Comparison of ENCODE assay signal across 8 mouse cellular contexts in genomic region chrX:74246693-74247092, GRCm38 (mm10). TPM values are rescaled to one million over a fixed set of nuclear protein-coding genes. Genes with fewer than 3 reads are reported as not detected.
DNase-seq lines count a peak whose midpoint lies in the region; ATAC-seq and TF ChIP-seq lines count a peak whose summit lies in the region.

No protein-coding gene starts in this region.

- no peaks in the 10 kb centered on the region for H3K27me3 ChIP-seq in E14TG2a.4 (ENCODE audit: insufficient read depth, low read length)
- H3K27me3 ChIP-seq in heart, embryonic 10.5 days (ENCODE audit: insufficient read depth, poor library complexity, severe bottlenecking), result no peaks in the 10 kb centered on the region
- H3K27me3 ChIP-seq in liver, embryonic 11.5 days (replicated peaks; ENCODE audit: control insufficient read depth, insufficient read depth, low read length), result no peaks in the 10 kb centered on the region
- no peaks in the 10 kb centered on the region for H3K27me3 ChIP-seq in neural tube, embryonic 14.5 days (ENCODE audit: control insufficient read depth, insufficient read depth, low read length)

- WGBS in heart, embryonic 10.5 days, result 25% methylated on average over 15 of the region's 15 CpGs
- 13% methylated on average over 15 of the region's 15 CpGs for WGBS in liver, embryonic 11.5 days
- 12% methylated on average over 15 of the region's 15 CpGs for WGBS in neural tube, embryonic 14.5 days

- H3K27ac ChIP-seq in heart, embryonic 10.5 days, result peak overlapping the region; percentile 92
- H3K27ac ChIP-seq in liver, embryonic 11.5 days (ENCODE audit: low read depth, low read length), result peak overlapping the region; percentile 38; the same call in 1 of the 2 replicates
- H3K27ac ChIP-seq in neural tube, embryonic 14.5 days (ENCODE audit: low read depth, low read length), result peak overlapping the region; percentile 30; the same call in 1 of the 2 replicates

- no peak for TF ChIP-seq CTCF in E14TG2a.4 (conservative IDR thresholded peaks at IDR 0.05; ENCODE audit: low read length)

- H3K4me3 ChIP-seq in E14TG2a.4 (replicated peaks; ENCODE audit: low read length), result peak overlapping the region; percentile 71
- peak overlapping the region; percentile 70 for H3K4me3 ChIP-seq in heart, embryonic 10.5 days
- peak overlapping the region; percentile 60 for H3K4me3 ChIP-seq in liver, embryonic 11.5 days (ENCODE audit: low read depth, low read length)
- H3K4me3 ChIP-seq in neural tube, embryonic 14.5 days (ENCODE audit: low read depth, low read length), result peak overlapping the region; percentile 50

- H3K9ac ChIP-seq in liver, embryonic 11.5 days (ENCODE audit: low read depth, low read length), result peak overlapping the region; percentile 38
- H3K9ac ChIP-seq in neural tube, embryonic 14.5 days (replicated peaks; ENCODE audit: low read depth, low read length), result peak overlapping the region; percentile 26

- H3K36me3 ChIP-seq in E14TG2a.4 (ENCODE audit: insufficient read depth, low read length), result peaks cover 24% of the 10 kb centered on the region
- peaks cover 22% of the 10 kb centered on the region for H3K36me3 ChIP-seq in heart, embryonic 10.5 days
- 0 out of 2 replicates have a peak, but pooled peaks cover 2% of the 10 kb centered on the region for H3K36me3 ChIP-seq in liver, embryonic 11.5 days (ENCODE audit: control insufficient read depth, insufficient read depth, low read length)
- H3K36me3 ChIP-seq in neural tube, embryonic 14.5 days (ENCODE audit: control insufficient read depth, insufficient read depth, low read length), result peaks cover 10% of the 10 kb centered on the region; the same call in 1 of the 2 replicates

- peak; percentile 37 for ATAC-seq in liver, embryonic 11.5 days (replicated peaks; ENCODE audit: low FRiP score)
- ATAC-seq in neural tube, embryonic 14.5 days (ENCODE audit: low read depth), result peak; percentile 31

- H3K4me1 ChIP-seq in E14TG2a.4 (replicated peaks; ENCODE audit: low read depth, low read length), result peaks cover 38% of the 10 kb centered on the region
- H3K4me1 ChIP-seq in heart, embryonic 10.5 days, result no peaks in the 10 kb centered on the region
- peaks cover 5% of the 10 kb centered on the region; the same call in 1 of the 2 replicates for H3K4me1 ChIP-seq in liver, embryonic 11.5 days (replicated peaks; ENCODE audit: control insufficient read depth, insufficient read depth, low read length)
- peaks cover 6% of the 10 kb centered on the region; the same call in 1 of the 2 replicates for H3K4me1 ChIP-seq in neural tube, embryonic 14.5 days (ENCODE audit: control insufficient read depth, insufficient read depth, low read length)

- peak overlapping the region; percentile 66 for H3K4me2 ChIP-seq in liver, embryonic 11.5 days
- peak overlapping the region; percentile 68 for H3K4me2 ChIP-seq in neural tube, embryonic 14.5 days (ENCODE audit: low read depth, low read length)

- H3K9me3 ChIP-seq in E14TG2a.4 (ENCODE audit: low read length), result no peaks in the 10 kb centered on the region
- no peaks in the 10 kb centered on the region for H3K9me3 ChIP-seq in heart, embryonic 10.5 days
- no peaks in the 10 kb centered on the region for H3K9me3 ChIP-seq in liver, embryonic 11.5 days (ENCODE audit: control insufficient read depth, low read length)
- no peaks in the 10 kb centered on the region for H3K9me3 ChIP-seq in neural tube, embryonic 14.5 days (ENCODE audit: control insufficient read depth, low read length)

- peak; percentile 30 for DNase-seq in gastrocnemius, adult 18-20 months (ENCODE audit: low spot score)
- DNase-seq in gastrocnemius, postnatal 14 days, result no peak
- no peak for DNase-seq in heart, embryonic 10.5 days (ENCODE audit: low spot score)
- DNase-seq in liver, embryonic 11.5 days (ENCODE audit: low spot score), result no peak
- DNase-seq in adrenal gland, postnatal 14 days, result no peak
- no peak for DNase-seq in gastrocnemius, postnatal 25 days

- intact Hi-C loops in gastrocnemius, postnatal 14 days (cut with DNase I; ENCODE audit: low total_unique reads), result no loop called here

RNA-seq across cellular contexts. Expression of gene Flna, which starts 2.9 kb away (rescaled TPM):
- 10 to 100 TPM; 30.5 to 50.1 TPM for total RNA-seq in gastrocnemius, adult 18-20 months (2021)
- total RNA-seq in gastrocnemius, postnatal 14 days (2021), result 10 to 100 TPM; 78.1 to 92.7 TPM
- polyA plus RNA-seq in heart, embryonic 10.5 days (2016; fragmentation: Nextera tagmentation; extraction: Ambion mirVana), result 199 and 236 TPM in 2 replicates
- 172 and 175 TPM in 2 replicates for polyA plus RNA-seq in liver, embryonic 11.5 days (2014; fragmentation: Nextera tagmentation; extraction: Ambion mirVana)
- 63.0 and 121 TPM in 2 replicates for polyA plus RNA-seq in neural tube, embryonic 14.5 days (2014; fragmentation: Nextera tagmentation; extraction: Ambion mirVana)
- total RNA-seq in adrenal gland, postnatal 14 days (2021), result 138 and 176 TPM in 2 replicates
- total RNA-seq in gastrocnemius, postnatal 25 days (2021), result 10 to 100 TPM; 47.7 to 64.7 TPM

RNA-seq across cellular contexts. Expression of gene Emd, which starts 7.8 kb away (rescaled TPM):
- 10 to 100 TPM; 25.0 to 32.4 TPM for total RNA-seq in gastrocnemius, adult 18-20 months (2021)
- 10 to 100 TPM; 17.5 to 18.4 TPM for total RNA-seq in gastrocnemius, postnatal 14 days (2021)
- 17.9 and 22.7 TPM in 2 replicates for polyA plus RNA-seq in heart, embryonic 10.5 days (2016; fragmentation: Nextera tagmentation; extraction: Ambion mirVana)
- 20.7 and 23.2 TPM in 2 replicates for polyA plus RNA-seq in liver, embryonic 11.5 days (2014; fragmentation: Nextera tagmentation; extraction: Ambion mirVana)
- polyA plus RNA-seq in neural tube, embryonic 14.5 days (2014; fragmentation: Nextera tagmentation; extraction: Ambion mirVana), result 12.6 and 17.0 TPM in 2 replicates
- total RNA-seq in adrenal gland, postnatal 14 days (2021), result 56.8 and 67.7 TPM in 2 replicates
- 10 to 100 TPM; 20.1 to 20.3 TPM for total RNA-seq in gastrocnemius, postnatal 25 days (2021)

RNA-seq across cellular contexts. Expression of gene Rpl10, which starts 23.9 kb away (rescaled TPM):
- total RNA-seq in gastrocnemius, adult 18-20 months (2021), result 100 to 1,000 TPM; 172 to 189 TPM
- 100 to 1,000 TPM; 121 to 122 TPM for total RNA-seq in gastrocnemius, postnatal 14 days (2021)
- polyA plus RNA-seq in heart, embryonic 10.5 days (2016; fragmentation: Nextera tagmentation; extraction: Ambion mirVana), result 496 and 543 TPM in 2 replicates
- 887 and 939 TPM in 2 replicates for polyA plus RNA-seq in liver, embryonic 11.5 days (2014; fragmentation: Nextera tagmentation; extraction: Ambion mirVana)
- 476 and 568 TPM in 2 replicates for polyA plus RNA-seq in neural tube, embryonic 14.5 days (2014; fragmentation: Nextera tagmentation; extraction: Ambion mirVana)
- total RNA-seq in adrenal gland, postnatal 14 days (2021), result 289 and 296 TPM in 2 replicates
- total RNA-seq in gastrocnemius, postnatal 25 days (2021), result 100 to 1,000 TPM; 164 to 171 TPM

RNA-seq across cellular contexts. Expression of gene Taz, which starts 35.0 kb away (rescaled TPM):
- total RNA-seq in gastrocnemius, adult 18-20 months (2021), result 10 to 100 TPM; 40.2 to 47.4 TPM
- total RNA-seq in gastrocnemius, postnatal 14 days (2021), result 10 to 100 TPM; 31.6 to 34.1 TPM
- polyA plus RNA-seq in heart, embryonic 10.5 days (2016; fragmentation: Nextera tagmentation; extraction: Ambion mirVana), result 66.9 and 73.1 TPM in 2 replicates
- 48.5 and 49.8 TPM in 2 replicates for polyA plus RNA-seq in liver, embryonic 11.5 days (2014; fragmentation: Nextera tagmentation; extraction: Ambion mirVana)
- 62.0 and 65.8 TPM in 2 replicates for polyA plus RNA-seq in neural tube, embryonic 14.5 days (2014; fragmentation: Nextera tagmentation; extraction: Ambion mirVana)
- 61.6 and 72.0 TPM in 2 replicates for total RNA-seq in adrenal gland, postnatal 14 days (2021)
- total RNA-seq in gastrocnemius, postnatal 25 days (2021), result 10 to 100 TPM; 40.4 to 43.5 TPM

RNA-seq across cellular contexts. Expression of gene Dnase1l1, which starts 35.4 kb away (rescaled TPM):
- total RNA-seq in gastrocnemius, adult 18-20 months (2021), result 100 to 1,000 TPM; 114 to 124 TPM
- total RNA-seq in gastrocnemius, postnatal 14 days (2021), result 10 to 100 TPM; 79.6 to 82.4 TPM
- polyA plus RNA-seq in heart, embryonic 10.5 days (2016; fragmentation: Nextera tagmentation; extraction: Ambion mirVana), result 11.1 and 11.2 TPM in 2 replicates
- 12.1 and 15.3 TPM in 2 replicates for polyA plus RNA-seq in liver, embryonic 11.5 days (2014; fragmentation: Nextera tagmentation; extraction: Ambion mirVana)
- polyA plus RNA-seq in neural tube, embryonic 14.5 days (2014; fragmentation: Nextera tagmentation; extraction: Ambion mirVana), result 3.7 and 4.1 TPM in 2 replicates
- 9.0 and 12.7 TPM in 2 replicates for total RNA-seq in adrenal gland, postnatal 14 days (2021)
- 10 to 100 TPM; 90.3 to 95.9 TPM for total RNA-seq in gastrocnemius, postnatal 25 days (2021)

Comparison
In these comparisons a context has a peak if more than half of its experiments do, and no peak if none do; other contexts are left out.
1. H3K27ac ChIP-seq: peak in every context shown above with its lines; median percentile 92 in heart, embryonic 10.5 days; 38 in liver, embryonic 11.5 days; 30 in neural tube, embryonic 14.5 days.